Mouse (Mus musculus): ENCODE data around the gene Olfr457.

DNA sequence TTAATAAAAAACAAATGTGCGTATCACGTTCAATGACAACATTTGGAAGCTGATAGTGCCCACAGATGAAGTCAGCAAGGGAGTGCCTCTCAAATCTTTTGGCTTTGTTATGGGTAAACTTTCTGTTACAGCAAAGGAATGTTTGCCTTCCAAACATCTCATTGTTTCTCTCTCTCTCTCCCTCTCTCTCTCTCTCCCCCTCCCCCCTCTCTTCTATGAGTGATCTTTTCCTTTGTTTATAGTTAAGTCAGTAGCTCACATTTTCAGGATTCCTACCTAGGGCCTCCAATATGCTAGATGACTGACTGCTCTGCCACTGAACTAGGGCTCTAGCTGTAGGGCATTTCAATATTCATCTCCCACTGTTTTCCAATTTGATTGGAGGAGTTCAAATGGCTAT is 31.6 kb downstream of the Olfr457 start:
- TF ChIP-seq USF1 (IDR thresholded peaks at IDR 0.05; ENCODE audit: low read depth) (no peak), MAX (IDR thresholded peaks at IDR 0.05; ENCODE audit: low read depth) (no peak)

Data from myocyte (in vitro differentiated cells).